Mouse (Mus musculus) thymus, adult 2 months (tissue): Measurements from ENCODE around the gene Cadps2.

Source experiments
- CTCF ChIP-seq: fragments of 200-500 bp; IDR thresholded peaks from 2 replicates; pipeline ENCODE4 v1.5.1; 2012; ENCODE audit warnings: mild to moderate bottlenecking, control low read depth, low read length, moderate library complexity, borderline replicate concordance; ENCODE audit not compliant: control insufficient read depth, poor library complexity, insufficient read depth; ENCODE audit errors: extremely low read depth
- POLR2A ChIP-seq: fragments of 200-500 bp; IDR thresholded peaks from 2 replicates; pipeline ENCODE4 v1.6.1; 2012; ENCODE audit warnings: mild to moderate bottlenecking, low read length, control low read depth, moderate library complexity; ENCODE audit not compliant: control insufficient read depth, poor library complexity, insufficient read depth; ENCODE audit errors: extremely low read depth

GRCm38 (mm10) chr6:23288752-23289151 is 550.5 kb downstream of the Cadps2 start:
- TF ChIP-seq POLR2A (no peak), CTCF (no peak)
